Mouse (Mus musculus): ENCODE data around the gene Vgll4.

DNA sequence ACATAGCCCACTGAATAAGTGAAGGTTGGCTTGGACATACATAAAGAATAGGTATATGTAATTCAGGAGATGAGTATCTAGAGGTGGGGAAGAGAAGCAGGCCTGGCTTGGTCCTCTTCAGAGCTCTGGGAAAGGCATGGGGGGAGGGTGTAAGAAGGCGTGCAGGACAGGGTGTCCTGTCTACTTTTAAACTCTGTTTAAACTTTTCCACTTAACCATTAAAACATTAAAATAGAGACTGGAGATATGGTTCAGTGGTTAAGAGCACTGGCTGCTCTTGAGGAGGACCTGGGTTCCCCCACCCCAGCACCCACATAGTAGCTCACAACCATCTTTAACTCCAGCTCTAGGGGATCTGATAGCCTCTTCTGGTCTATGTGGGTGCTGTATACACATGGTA, 3.2 kb upstream of the Vgll4 start:
- TF ChIP-seq CTCF (IDR thresholded peaks at IDR 0.05; ENCODE audit: extremely low read depth, insufficient read depth, low read length) (no peak), POLR2A (IDR thresholded peaks at IDR 0.05; ENCODE audit: extremely low read depth, insufficient read depth, low read length) (no peak)

Data from cortical plate, adult 2 months (tissue).